Mouse (Mus musculus) lung, embryonic 15.5 days (tissue): ENCODE data around the gene Cckar. TPM values are rescaled to one million over a fixed set of nuclear protein-coding genes. Genes with fewer than 3 reads are reported as not detected.
"Not testable (repeated sequence)": the region's sequence is repeated elsewhere in the genome, so short reads cannot be mapped to it uniquely, and the experiment has no call there.

Experiments
- ATAC-seq: fragments of 200-750 bp; cut with Nextera tagmentation; 2 replicates; pipeline ENCODE4 v1.8.0; 2017; ENCODE audit warnings: moderate number of reproducible peaks, borderline replicate concordance; ENCODE audit not compliant: low FRiP score, low TSS enrichment; ENCODE audit errors: extremely low read depth
- H3K27ac ChIP-seq: fragments of 300-500 bp; sonication (generic); 2 replicates; pipeline ENCODE4 v1.5.1; 2015; ENCODE audit warnings: moderate library complexity, mild to moderate bottlenecking, inconsistent platforms
- H3K27me3 ChIP-seq: fragments of 300-500 bp; sonication (generic); 2 replicates; pipeline ENCODE4 v1.6.1; 2015; ENCODE audit warnings: inconsistent platforms
- H3K36me3 ChIP-seq: fragments of 300-500 bp; sonication (generic); 2 replicates; pipeline ENCODE4 v1.6.1; 2015; ENCODE audit warnings: inconsistent platforms
- H3K4me1 ChIP-seq: fragments of 300-500 bp; sonication (generic); 2 replicates; pipeline ENCODE4 v1.6.1; 2015; ENCODE audit warnings: inconsistent platforms
- H3K4me2 ChIP-seq: fragments of 300-500 bp; sonication (generic); 2 replicates; pipeline ENCODE4 v1.6.1; 2015; ENCODE audit warnings: inconsistent platforms, mild to moderate bottlenecking, moderate library complexity
- H3K4me3 ChIP-seq: fragments of 300-500 bp; sonication (generic); 2 replicates; pipeline ENCODE4 v1.5.1; 2015; ENCODE audit warnings: mild to moderate bottlenecking, inconsistent platforms
- H3K9ac ChIP-seq: fragments of 300-500 bp; sonication (generic); 2 replicates; pipeline ENCODE4 v1.6.1; 2015; ENCODE audit warnings: inconsistent platforms
- H3K9me3 ChIP-seq: fragments of 300-500 bp; sonication (generic); 2 replicates; pipeline ENCODE4 v1.6.1; 2016; ENCODE audit warnings: inconsistent platforms
- WGBS: fragments of 180-500 bp; shearing (Covaris S2); methylation state at CpG from one replicate; pipeline ENCODE4 v1.1.7; 2015; 5-methylcytosine and 5-hydroxymethylcytosine counted together
- polyA plus RNA-seq: library from polyadenylated mRNA; unstranded; fragments of >200 nt; fragmentation: Nextera tagmentation; extraction: Ambion mirVana; gene quantifications from 2 replicates; pipeline ENCODE4 v1.2.1, GENCODE M21; 2015

The Cckar gene
- polyA plus RNA-seq, 1 experiment from 2014 or later = 49.2 TPM

DNA sequence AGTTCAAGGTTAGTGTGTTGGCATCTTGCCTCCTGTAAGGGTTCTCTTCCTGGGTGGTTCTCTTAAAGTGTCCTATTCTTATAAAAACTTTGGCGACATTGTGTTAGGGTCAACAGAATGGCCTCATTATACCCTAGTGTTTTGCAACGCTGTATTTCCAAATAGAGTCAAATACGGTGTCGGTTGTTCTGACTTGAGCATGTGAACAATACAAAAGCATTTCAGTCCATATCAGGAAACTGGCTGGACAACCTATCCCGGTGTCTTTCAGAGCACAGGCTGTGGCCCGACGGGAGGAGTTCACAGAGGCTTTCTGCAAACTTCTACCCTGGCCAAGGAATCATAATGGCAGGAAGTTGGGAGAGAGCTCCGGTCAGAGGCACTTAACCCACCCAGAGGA is 15.4 kb downstream of the Cckar start:
- no peak overlapping the region for H3K4me2 ChIP-seq
- 64% methylated on average over 8 of the region's 8 CpGs for WGBS
- no peaks in the 10 kb centered on the region for H3K36me3 ChIP-seq
- no peaks in the 10 kb centered on the region for H3K4me1 ChIP-seq
- no peak overlapping the region for H3K4me3 ChIP-seq
- H3K9me3 ChIP-seq = no peaks in the 10 kb centered on the region
- H3K27ac ChIP-seq = no peak overlapping the region
- no peak for ATAC-seq
- H3K27me3 ChIP-seq = no peaks in the 10 kb centered on the region
- H3K9ac ChIP-seq = no peak overlapping the region

DNA sequence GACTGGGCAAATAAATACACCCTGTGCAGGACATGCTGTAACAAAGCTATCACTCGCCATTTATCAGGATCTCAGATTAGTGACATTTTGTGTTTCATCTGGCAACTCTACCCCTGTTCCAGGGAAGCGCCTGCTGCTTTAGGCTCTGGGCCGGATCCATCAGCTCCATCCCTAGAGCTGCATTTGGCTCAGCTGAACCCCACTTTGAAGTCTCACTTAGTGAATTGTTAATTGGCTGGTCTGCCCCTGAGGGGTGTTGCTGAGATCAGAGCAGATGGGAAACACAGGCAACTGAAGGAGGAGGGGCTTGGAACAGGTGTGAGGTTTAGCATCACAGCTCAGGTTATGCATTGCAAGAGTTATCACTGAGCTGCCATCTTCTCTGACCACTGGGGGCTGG is 15.9 kb downstream of the Cckar start:
- Histone ChIP-seq H3K27me3 (no peaks in the 10 kb centered on the region), H3K4me2 (no peak overlapping the region), H3K9me3 (no peaks in the 10 kb centered on the region), H3K4me3 (no peak overlapping the region), H3K9ac (no peak overlapping the region), H3K4me1 (no peaks in the 10 kb centered on the region), H3K36me3 (no peaks in the 10 kb centered on the region), H3K27ac (no peak overlapping the region)
- WGBS = 51% methylated on average over 3 of the region's 3 CpGs
- no peak for ATAC-seq

DNA sequence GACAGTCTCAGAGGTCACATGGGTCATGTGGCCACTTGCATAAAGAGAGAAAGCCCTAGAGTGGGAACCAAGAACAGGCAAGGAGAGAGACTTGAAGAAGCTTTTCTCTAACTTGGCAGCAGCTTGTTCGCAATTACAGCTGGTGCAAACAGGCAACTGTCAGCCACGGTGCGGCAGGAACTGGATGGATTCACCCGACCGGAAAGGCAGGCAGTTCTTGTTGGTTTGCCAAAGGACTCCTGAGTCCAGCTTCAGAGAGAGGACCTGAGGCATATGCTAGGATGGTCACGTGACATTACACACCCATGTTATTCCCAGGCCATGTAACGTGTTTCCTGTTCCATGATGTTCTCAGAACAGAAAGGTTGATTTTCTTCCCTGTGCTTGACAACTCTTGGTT is 19.2 kb downstream of the Cckar start:
- Histone ChIP-seq H3K4me1 (peaks cover 8% of the 10 kb centered on the region), H3K27ac (no peak overlapping the region), H3K9ac (no peak overlapping the region), H3K9me3 (no peaks in the 10 kb centered on the region), H3K4me2 (no peak overlapping the region), H3K4me3 (no peak overlapping the region), H3K27me3 (no peaks in the 10 kb centered on the region), H3K36me3 (no peaks in the 10 kb centered on the region)
- no peak for ATAC-seq
- WGBS = 66% methylated on average over 7 of the region's 7 CpGs

DNA sequence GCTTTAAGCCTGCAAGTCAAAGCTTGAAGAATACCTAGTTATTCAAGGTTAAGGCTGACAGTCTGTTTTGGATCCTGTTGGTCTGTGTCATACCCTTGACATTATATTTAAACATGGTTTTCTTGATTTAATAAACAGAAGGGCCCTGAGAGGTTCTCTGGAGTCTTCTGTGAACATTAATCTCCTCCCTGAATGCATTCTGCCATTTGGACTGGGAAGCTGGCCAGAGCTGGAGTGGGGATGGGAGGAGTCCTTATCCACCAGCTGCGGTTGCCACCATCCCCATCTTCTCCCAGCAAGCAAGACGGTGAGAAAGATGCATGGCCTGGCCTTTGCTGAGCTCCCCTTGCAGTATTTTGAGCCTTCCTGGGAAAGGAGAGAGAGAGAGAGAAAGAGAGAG is 21.1 kb downstream of the Cckar start:
- H3K36me3 ChIP-seq = no peaks in the 10 kb centered on the region
- no peak overlapping the region for H3K4me2 ChIP-seq
- no peak overlapping the region for H3K4me3 ChIP-seq
- H3K27me3 ChIP-seq = no peaks in the 10 kb centered on the region
- no peak overlapping the region for H3K27ac ChIP-seq
- no peak for ATAC-seq
- peaks cover 11% of the 10 kb centered on the region for H3K4me1 ChIP-seq
- WGBS = 30% methylated on average over 2 of the region's 2 CpGs
- no peak overlapping the region for H3K9ac ChIP-seq
- no peaks in the 10 kb centered on the region for H3K9me3 ChIP-seq

DNA sequence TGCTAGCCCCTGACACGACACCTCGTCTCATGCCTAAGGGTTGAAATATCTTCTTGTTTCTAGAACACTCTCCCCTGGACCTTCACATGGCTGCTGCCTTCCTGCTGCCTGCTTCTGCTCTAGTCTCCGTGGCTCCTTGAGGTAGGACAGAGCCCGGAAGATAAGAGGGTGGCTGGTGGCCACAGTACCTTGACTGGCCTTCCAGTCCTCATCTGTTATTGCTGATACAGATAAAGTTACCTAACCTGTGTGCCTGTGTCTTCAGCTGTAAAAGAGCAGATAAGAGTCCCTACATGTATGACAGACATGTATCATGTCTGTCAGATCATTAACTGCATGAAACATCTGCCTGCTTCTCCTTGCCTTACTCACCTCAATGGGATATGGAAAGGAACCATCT is 21.9 kb downstream of the Cckar start:
- WGBS = 69% methylated on average over 4 of the region's 4 CpGs

DNA sequence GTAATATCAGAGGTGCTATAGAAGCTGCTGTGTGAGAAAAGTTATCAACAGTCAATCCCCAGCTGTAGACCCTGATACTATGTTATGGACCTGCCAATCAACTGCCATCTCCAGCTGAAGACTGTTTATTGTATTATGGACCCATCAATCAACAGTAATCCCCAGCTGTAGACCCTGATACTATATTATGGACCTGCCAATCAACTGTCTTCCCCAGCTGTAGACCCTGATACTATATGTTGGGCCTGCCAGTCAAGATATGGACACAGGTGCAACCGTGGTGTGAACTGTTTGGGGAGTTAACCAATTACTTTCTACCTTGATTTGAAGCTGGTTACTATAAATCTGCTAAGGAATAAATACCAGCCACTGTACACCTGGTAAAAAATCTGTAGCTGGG is 23.1 kb downstream of the Cckar start:
- Histone ChIP-seq H3K27me3 (no peaks in the 10 kb centered on the region), H3K27ac (no peak overlapping the region), H3K36me3 (no peaks in the 10 kb centered on the region), H3K4me2 (no peak overlapping the region), H3K4me1 (peaks cover 11% of the 10 kb centered on the region), H3K4me3 (no peak overlapping the region), H3K9ac (no peak overlapping the region), H3K9me3 (no peaks in the 10 kb centered on the region)
- ATAC-seq = no peak
- WGBS = 70% methylated on average over 1 of the region's 1 CpGs

More for the DNA sequence above, 21.9 kb downstream of the Cckar start:
- no peaks in the 10 kb centered on the region for H3K9me3 ChIP-seq
- H3K27me3 ChIP-seq = no peaks in the 10 kb centered on the region
- H3K27ac ChIP-seq = no peak overlapping the region
- no peak overlapping the region for H3K4me3 ChIP-seq
- H3K9ac ChIP-seq = no peak overlapping the region
- peaks cover 11% of the 10 kb centered on the region for H3K4me1 ChIP-seq
- ATAC-seq = no peak
- no peaks in the 10 kb centered on the region for H3K36me3 ChIP-seq
- H3K4me2 ChIP-seq = no peak overlapping the region

DNA sequence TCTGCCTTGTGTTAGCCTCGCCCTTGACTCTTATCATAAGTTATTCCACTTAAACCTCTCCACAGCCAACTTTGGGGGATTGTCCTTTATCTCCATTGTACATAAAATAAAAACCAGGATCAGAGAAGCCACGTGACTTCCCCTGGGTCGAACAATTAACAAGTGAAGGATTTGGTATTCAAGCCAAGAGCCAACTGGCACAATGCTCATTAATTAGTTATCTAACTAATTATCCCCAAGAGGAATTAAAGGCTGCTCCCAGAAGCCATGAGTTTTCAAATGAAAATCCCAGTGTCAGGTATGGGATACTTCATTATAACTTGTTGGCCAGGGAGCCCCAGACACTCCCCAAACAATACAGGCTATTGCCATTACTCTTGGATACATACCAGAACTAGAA is 23.6 kb downstream of the Cckar start:
- 44% methylated on average over 3 of the region's 3 CpGs for WGBS
- H3K4me2 ChIP-seq = no peak overlapping the region
- H3K4me3 ChIP-seq = no peak overlapping the region
- H3K4me1 ChIP-seq = peaks cover 12% of the 10 kb centered on the region
- H3K27ac ChIP-seq = peak overlapping the region; percentile 47; the same call in 1 of the 2 replicates
- ATAC-seq = no peak
- H3K9ac ChIP-seq = no peak overlapping the region
- no peaks in the 10 kb centered on the region for H3K9me3 ChIP-seq
- no peaks in the 10 kb centered on the region for H3K27me3 ChIP-seq
- no peaks in the 10 kb centered on the region for H3K36me3 ChIP-seq

DNA sequence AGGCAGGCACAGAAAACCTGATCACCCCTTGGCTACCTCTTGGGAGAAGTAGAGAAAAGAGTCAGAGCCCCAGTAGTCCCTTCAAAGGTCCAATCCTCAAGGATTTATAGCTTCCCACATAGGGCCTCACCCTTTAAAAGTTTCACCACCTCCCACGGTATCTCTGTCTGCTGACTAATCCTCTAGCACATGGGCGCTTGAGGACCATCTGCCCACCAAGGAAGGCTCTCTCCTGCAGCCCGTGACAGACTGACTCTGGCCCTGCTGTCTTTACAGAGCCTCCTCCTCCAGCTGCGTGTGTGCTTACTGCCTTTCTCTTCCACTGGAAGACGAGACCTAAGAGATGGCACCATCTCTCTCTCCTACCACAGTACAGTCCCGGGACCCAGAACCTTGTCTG is 27.9 kb downstream of the Cckar start:
- WGBS = 57% methylated on average over 6 of the region's 6 CpGs
- Histone ChIP-seq H3K27ac (no peak overlapping the region), H3K27me3 (no peaks in the 10 kb centered on the region), H3K36me3 (no peaks in the 10 kb centered on the region), H3K9ac (no peak overlapping the region), H3K4me3 (no peak overlapping the region), H3K4me1 (peaks cover 20% of the 10 kb centered on the region), H3K4me2 (no peak overlapping the region), H3K9me3 (no peaks in the 10 kb centered on the region)
- no peak for ATAC-seq

DNA sequence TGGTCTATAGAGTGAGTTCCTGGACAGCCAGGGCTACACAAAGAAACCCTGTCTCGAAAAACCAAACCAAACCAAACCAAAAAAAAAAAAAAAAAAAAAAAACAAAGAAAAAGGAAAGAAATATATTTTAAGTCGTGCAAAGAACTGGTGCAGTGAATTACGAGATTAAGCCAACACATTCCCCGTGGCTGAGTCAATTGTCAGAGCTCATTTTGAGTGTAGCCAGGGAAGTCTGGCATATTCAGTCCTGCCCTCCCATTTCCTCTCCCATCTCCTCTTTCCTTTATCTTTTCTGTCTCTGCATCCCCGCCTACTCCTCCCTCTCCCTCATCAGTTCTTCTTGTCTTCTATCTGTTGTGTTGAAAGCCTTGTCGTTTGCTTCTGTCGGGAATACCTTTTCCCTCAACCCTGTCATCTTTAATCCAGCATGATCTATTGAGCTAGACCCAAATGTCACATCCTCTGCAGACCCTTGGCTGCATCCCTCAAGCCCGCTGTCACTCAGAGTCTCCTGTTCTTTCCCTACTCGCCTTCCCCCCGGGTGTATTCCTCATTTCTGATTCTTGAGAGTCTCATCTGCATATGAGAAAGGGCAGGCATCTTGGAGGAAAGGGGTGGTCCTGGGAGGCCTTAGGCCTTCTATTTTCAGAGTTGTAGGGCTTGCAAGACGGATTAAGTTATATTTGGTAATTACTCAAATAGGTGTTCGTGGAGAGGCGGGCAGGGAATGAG is 29.3 kb downstream of the Cckar start:
- no peaks in the 10 kb centered on the region for H3K9me3 ChIP-seq
- H3K4me2 ChIP-seq = no peak overlapping the region
- no peaks in the 10 kb centered on the region for H3K36me3 ChIP-seq
- no peak overlapping the region for H3K9ac ChIP-seq
- peaks cover 11% of the 10 kb centered on the region; the same call in 1 of the 2 replicates for H3K4me1 ChIP-seq
- no peak overlapping the region for H3K27ac ChIP-seq
- ATAC-seq = no peak
- 48% methylated on average over 13 of the region's 13 CpGs for WGBS
- H3K27me3 ChIP-seq = no peaks in the 10 kb centered on the region
- no peak overlapping the region for H3K4me3 ChIP-seq

DNA sequence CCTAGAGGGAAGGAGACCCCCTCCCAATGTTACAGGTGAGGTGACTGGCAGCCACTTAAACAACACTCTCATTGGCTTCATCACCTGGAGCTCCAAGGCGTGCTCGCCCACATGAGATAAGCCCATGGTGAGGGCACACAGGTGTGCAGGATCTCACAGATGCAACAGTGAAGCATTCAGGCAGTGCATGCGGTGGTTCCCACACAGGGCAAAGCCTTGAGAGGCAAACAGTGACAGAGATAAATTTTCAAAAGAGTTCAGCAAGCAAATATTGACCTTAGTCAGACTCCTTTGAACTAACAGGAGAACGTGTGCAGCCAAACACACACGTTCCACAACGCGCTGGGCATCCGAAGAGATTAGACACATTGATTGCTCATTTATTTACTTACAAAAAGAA is 30.8 kb downstream of the Cckar start:
- H3K9me3 ChIP-seq = no peaks in the 10 kb centered on the region
- no peak overlapping the region for H3K27ac ChIP-seq
- no peak overlapping the region for H3K4me3 ChIP-seq
- no peaks in the 10 kb centered on the region for H3K36me3 ChIP-seq
- no peak overlapping the region for H3K9ac ChIP-seq
- WGBS = 29% methylated on average over 8 of the region's 8 CpGs
- H3K4me2 ChIP-seq = no peak overlapping the region
- 0 out of 2 replicates have a peak, but pooled peaks cover 11% of the 10 kb centered on the region for H3K4me1 ChIP-seq
- ATAC-seq = no peak
- no peaks in the 10 kb centered on the region for H3K27me3 ChIP-seq

DNA sequence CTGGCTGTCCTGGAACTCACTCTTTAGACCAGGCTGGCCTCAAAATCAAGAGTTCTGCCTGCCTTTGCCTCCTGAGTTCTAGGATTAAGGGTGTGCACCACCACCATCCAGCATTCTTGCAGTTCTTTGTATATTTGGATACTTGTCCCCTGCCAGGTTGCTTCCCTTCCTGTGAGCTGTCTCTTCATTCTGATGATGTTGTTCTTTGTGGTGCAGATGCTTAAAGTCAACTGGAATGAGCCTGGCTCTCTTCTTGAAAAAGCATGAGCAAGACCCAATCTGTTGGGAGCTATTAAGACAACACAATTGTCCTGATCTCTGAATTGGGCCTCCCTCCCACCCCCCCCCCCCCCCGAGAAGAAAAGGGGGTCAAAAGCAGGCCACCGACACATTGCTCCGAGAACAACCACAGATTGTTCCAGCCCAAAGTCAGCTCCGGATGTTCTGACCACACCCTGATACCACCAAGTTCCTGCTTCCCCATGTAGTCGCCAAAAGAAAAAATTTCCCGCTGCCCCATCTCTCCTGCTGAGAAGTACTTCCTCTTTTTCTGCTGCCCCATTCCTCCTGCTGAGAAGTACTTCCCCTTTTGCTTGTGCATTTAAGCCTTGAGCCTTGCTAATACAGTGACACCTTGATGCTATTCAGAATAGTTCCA is 33.9 kb downstream of the Cckar start:
- H3K4me2 ChIP-seq, H3K9me3 ChIP-seq, ATAC-seq, H3K4me3 ChIP-seq, H3K36me3 ChIP-seq, H3K27me3 ChIP-seq, H3K9ac ChIP-seq, H3K27ac ChIP-seq, H3K4me1 ChIP-seq: not testable (repeated sequence)
- WGBS = 90% methylated on average over 6 of the region's 6 CpGs

DNA sequence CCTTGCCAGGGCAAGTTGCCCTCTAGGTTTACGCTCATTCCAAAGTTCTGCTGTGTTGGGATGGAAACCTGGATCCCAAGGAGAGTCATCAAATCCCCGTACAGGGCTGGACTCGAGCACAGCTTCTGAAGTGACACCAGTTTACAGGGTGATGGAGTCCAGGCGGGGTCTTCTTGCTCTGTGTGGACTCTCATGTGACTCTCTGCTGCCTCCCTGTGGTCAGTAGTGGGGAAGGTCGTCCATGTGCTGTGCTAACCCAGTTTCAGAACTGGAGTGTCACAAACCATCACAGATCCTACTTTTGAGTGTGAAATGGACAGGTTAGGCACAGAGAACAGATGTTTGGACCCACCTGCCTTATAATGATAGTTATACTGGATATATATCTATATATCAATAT is 35.2 kb downstream of the Cckar start:
- Histone ChIP-seq H3K27me3 (no peaks in the 10 kb centered on the region), H3K9me3 (no peaks in the 10 kb centered on the region), H3K36me3 (no peaks in the 10 kb centered on the region), H3K9ac (no peak overlapping the region), H3K4me2 (no peak overlapping the region), H3K4me1 (0 out of 2 replicates have a peak, but pooled peaks cover 8% of the 10 kb centered on the region), H3K27ac (no peak overlapping the region), H3K4me3 (no peak overlapping the region)
- 19% methylated on average over 5 of the region's 5 CpGs for WGBS
- ATAC-seq = peak; percentile 68; the same call in 1 of the 2 replicates
